Mouse (Mus musculus) liver, adult 2 months (tissue): Measurements from ENCODE around the gene Dlx5.

Experiments used
- CTCF ChIP-seq: fragments of 200-500 bp; IDR thresholded peaks from 2 replicates; pipeline ENCODE4 v1.5.1; 2011; ENCODE audit warnings: low read depth, low read length, control low read depth
- POLR2A ChIP-seq: fragments of 200-500 bp; IDR thresholded peaks from 2 replicates; pipeline ENCODE4 v1.6.1; 2011; ENCODE audit warnings: low read length, control low read depth; ENCODE audit not compliant: insufficient read depth; ENCODE audit errors: extremely low read depth

DNA sequence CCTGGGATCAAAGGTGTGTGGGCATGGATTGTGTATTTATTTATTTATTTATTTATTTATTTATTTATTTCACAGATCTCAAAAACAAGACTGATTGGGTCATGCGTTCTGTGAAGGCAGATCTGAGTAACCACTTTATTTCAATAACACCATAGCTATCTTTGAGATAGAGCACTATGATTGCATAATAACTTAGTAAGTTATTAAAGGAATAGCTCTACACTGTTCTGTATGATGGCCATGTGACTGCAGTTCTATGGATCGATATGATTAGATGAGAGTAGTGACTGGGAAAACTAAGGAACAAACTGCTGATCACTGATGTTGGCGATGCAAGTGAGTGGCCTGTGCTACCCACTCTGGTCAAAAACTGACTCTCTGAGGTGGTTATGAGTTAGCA, 4.3 kb upstream of the Dlx5 start:
- TF ChIP-seq CTCF = no peak
- no peak for TF ChIP-seq POLR2A
